ENCODE assay signal across 27 mouse cellular contexts in the genomic region with DNA sequence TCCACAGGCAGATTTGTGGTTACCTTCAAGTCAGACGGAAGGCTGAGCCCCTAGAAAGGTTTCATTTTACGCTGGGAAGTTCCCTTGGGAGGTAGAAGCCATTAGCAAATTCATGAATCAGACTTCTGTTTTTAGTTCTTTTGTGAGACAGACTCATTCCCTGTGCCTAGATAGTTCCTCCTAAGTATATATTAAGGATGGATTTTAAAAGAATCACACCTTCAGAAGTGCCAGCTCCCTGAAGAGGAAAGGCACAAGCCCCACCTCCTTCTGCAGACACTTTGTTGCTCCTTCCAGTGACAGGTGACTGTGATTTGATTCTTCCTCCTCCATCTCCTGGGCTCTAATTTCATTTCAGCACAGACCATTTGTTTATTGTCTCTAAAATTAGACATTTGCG. TPM values are rescaled to one million over a fixed set of nuclear protein-coding genes. Genes with fewer than 3 reads are reported as not detected.
DNase-seq lines count a peak whose midpoint lies in the region; ATAC-seq and TF ChIP-seq lines count a peak whose summit lies in the region.
"Had no signal": no experiment of that assay in that cellular context is flagged by ENCODE, and none has a peak within 500 bp of the region (broad histone marks: within the 10 kb centered on the region; RNA-seq: fewer than 3 reads in every experiment).

No protein-coding gene starts in this region.

- no peak overlapping the region for H3K27ac ChIP-seq in embryonic facial prominence, embryonic 11.5 days (replicated peaks; ENCODE audit: low read depth, low read length)
- H3K27ac ChIP-seq in embryonic facial prominence, embryonic 10.5 days (replicated peaks), result no peak overlapping the region
- H3K27ac ChIP-seq in limb, embryonic 14.5 days (replicated peaks; ENCODE audit: low read depth, low read length), result no peak overlapping the region
- no peak overlapping the region for H3K27ac ChIP-seq in limb, embryonic 10.5 days
- H3K27ac ChIP-seq: embryonic facial prominence, embryonic 13.5 days; forebrain, embryonic 12.5 days; heart, adult 2 months; heart, embryonic 10.5 days; heart, embryonic 13.5 days; hindbrain, embryonic 14.5 days; hindbrain, postnatal 0 days had no signal

- no peaks in the 10 kb centered on the region for H3K4me1 ChIP-seq in embryonic facial prominence, embryonic 11.5 days (ENCODE audit: control insufficient read depth, insufficient read depth, low read length)
- H3K4me1 ChIP-seq in embryonic facial prominence, embryonic 10.5 days, result peaks cover 32% of the 10 kb centered on the region
- peaks cover 6% of the 10 kb centered on the region; the same call in 1 of the 2 replicates for H3K4me1 ChIP-seq in limb, embryonic 14.5 days (ENCODE audit: control insufficient read depth, insufficient read depth, low read length)
- H3K4me1 ChIP-seq in limb, embryonic 10.5 days, result peaks cover 22% of the 10 kb centered on the region

- ATAC-seq in embryonic facial prominence, embryonic 11.5 days (replicated peaks; ENCODE audit: insufficient number of reproducible peaks, low FRiP score, low TSS enrichment, low read depth), result no peak
- ATAC-seq in limb, embryonic 14.5 days (ENCODE audit: low FRiP score, low read depth), result no peak
- ATAC-seq: forebrain, embryonic 16.5 days; hindbrain, postnatal 0 days; inflammation-experienced regulatory T-cells, adult 6 months; intestine, embryonic 16.5 days had no signal

- H3K4me3 ChIP-seq in embryonic facial prominence, embryonic 11.5 days (ENCODE audit: low read depth, low read length), result no peak overlapping the region
- no peak overlapping the region for H3K4me3 ChIP-seq in embryonic facial prominence, embryonic 10.5 days
- H3K4me3 ChIP-seq in limb, embryonic 14.5 days (replicated peaks; ENCODE audit: low read length), result no peak overlapping the region
- H3K4me3 ChIP-seq in limb, embryonic 10.5 days, result no peak overlapping the region
- H3K4me3 ChIP-seq: embryonic facial prominence, embryonic 13.5 days; erythroblast, embryonic 14.5 days; forebrain, embryonic 12.5 days; heart, adult 2 months; heart, embryonic 10.5 days; heart, embryonic 13.5 days had no signal

- DNase-seq in embryonic facial prominence, embryonic 11.5 days (ENCODE audit: low spot score), result peak; percentile 36
- DNase-seq in embryonic facial prominence, embryonic 10.5 days (ENCODE audit: low spot score), result no peak
- DNase-seq in limb, embryonic 14.5 days (ENCODE audit: low spot score), result no peak
- DNase-seq in limb, embryonic 10.5 days (ENCODE audit: low spot score), result no peak
- peak; percentile 18 for DNase-seq in mesoderm, embryonic 11.5 days (ENCODE audit: low read depth, low spot score)
- no peak for DNase-seq in urinary bladder, postnatal 25 days (ENCODE audit: low spot score)
- DNase-seq: adrenal gland, adult 2 months; adrenal gland, postnatal 14 days; B cell, adult 2 months; cerebellum, adult 18-20 months; cerebellum, adult 9-10 months; cerebellum, postnatal 14 days; gastrocnemius, postnatal 10 days; gastrocnemius, postnatal 36 days; heart, adult 2 months; heart, postnatal 14 days; heart, postnatal 4 days had no signal

- H3K9me3 ChIP-seq in embryonic facial prominence, embryonic 11.5 days (replicated peaks; ENCODE audit: control insufficient read depth, low read length), result no peaks in the 10 kb centered on the region
- H3K9me3 ChIP-seq in embryonic facial prominence, embryonic 10.5 days, result 0 out of 2 replicates have a peak, but pooled peaks cover 2% of the 10 kb centered on the region
- H3K9me3 ChIP-seq in limb, embryonic 14.5 days (ENCODE audit: control insufficient read depth, low read length), result no peaks in the 10 kb centered on the region
- H3K9me3 ChIP-seq in limb, embryonic 10.5 days (replicated peaks), result no peaks in the 10 kb centered on the region
- H3K9me3 ChIP-seq: embryonic facial prominence, embryonic 13.5 days; forebrain, embryonic 12.5 days; heart, embryonic 10.5 days; heart, embryonic 13.5 days had no signal

- no peak for TF ChIP-seq POLR2A in limb, embryonic 14.5 days (IDR thresholded peaks at IDR 0.05; ENCODE audit: borderline replicate concordance, extremely low read depth, insufficient read depth, insufficient read length)

- WGBS in embryonic facial prominence, embryonic 11.5 days, result 38% methylated on average over 3 of the region's 3 CpGs
- 47% methylated on average over 3 of the region's 3 CpGs for WGBS in embryonic facial prominence, embryonic 10.5 days
- WGBS in limb, embryonic 14.5 days, result 47% methylated on average over 3 of the region's 3 CpGs
- WGBS in limb, embryonic 10.5 days, result 65% methylated on average over 3 of the region's 3 CpGs

- peaks cover 2% of the 10 kb centered on the region; the same call in 1 of the 2 replicates for H3K27me3 ChIP-seq in embryonic facial prominence, embryonic 11.5 days (ENCODE audit: control insufficient read depth, insufficient read depth, low read length)
- peaks cover 48% of the 10 kb centered on the region for H3K27me3 ChIP-seq in embryonic facial prominence, embryonic 10.5 days (replicated peaks; ENCODE audit: low read depth, poor library complexity, severe bottlenecking)
- H3K27me3 ChIP-seq in limb, embryonic 14.5 days (ENCODE audit: control insufficient read depth, insufficient read depth, low read length), result no peaks in the 10 kb centered on the region
- peaks cover 41% of the 10 kb centered on the region for H3K27me3 ChIP-seq in limb, embryonic 10.5 days (ENCODE audit: low read depth, poor library complexity, severe bottlenecking)

- no peak overlapping the region for H3K9ac ChIP-seq in embryonic facial prominence, embryonic 11.5 days (replicated peaks; ENCODE audit: low read length)
- H3K9ac ChIP-seq in limb, embryonic 14.5 days (ENCODE audit: low read depth, low read length, severe bottlenecking), result peak overlapping the region; percentile 14; the same call in 1 of the 2 replicates
- H3K9ac ChIP-seq: embryonic facial prominence, embryonic 13.5 days; forebrain, embryonic 12.5 days; heart, embryonic 13.5 days; hindbrain, embryonic 14.5 days had no signal

- H3K4me2 ChIP-seq in embryonic facial prominence, embryonic 11.5 days (ENCODE audit: low read depth, low read length), result no peak overlapping the region
- H3K4me2 ChIP-seq in limb, embryonic 14.5 days (replicated peaks; ENCODE audit: low read depth, low read length, severe bottlenecking), result no peak overlapping the region
- H3K4me2 ChIP-seq: embryonic facial prominence, embryonic 13.5 days; forebrain, embryonic 12.5 days; heart, embryonic 13.5 days; hindbrain, embryonic 14.5 days had no signal

- no peaks in the 10 kb centered on the region for H3K36me3 ChIP-seq in embryonic facial prominence, embryonic 11.5 days (replicated peaks; ENCODE audit: control insufficient read depth, insufficient read depth, low read depth, low read length)
- peaks cover 8% of the 10 kb centered on the region; the same call in 1 of the 2 replicates for H3K36me3 ChIP-seq in embryonic facial prominence, embryonic 10.5 days (replicated peaks)
- H3K36me3 ChIP-seq in limb, embryonic 14.5 days (ENCODE audit: control insufficient read depth, insufficient read depth, low read length), result peaks cover 3% of the 10 kb centered on the region; the same call in 1 of the 2 replicates
- peaks cover 8% of the 10 kb centered on the region for H3K36me3 ChIP-seq in limb, embryonic 10.5 days
- H3K36me3 ChIP-seq: embryonic facial prominence, embryonic 13.5 days; forebrain, embryonic 12.5 days; heart, embryonic 10.5 days; heart, embryonic 13.5 days had no signal

RNA-seq across cellular contexts. Expression of a gene that starts 2.1 kb away (rescaled TPM):
- 6.5 and 6.6 TPM in 2 replicates for polyA plus RNA-seq in embryonic facial prominence, embryonic 11.5 days (2014; fragmentation: Nextera tagmentation; extraction: Ambion mirVana)
- 6.7 and 8.1 TPM in 2 replicates for polyA plus RNA-seq in embryonic facial prominence, embryonic 10.5 days (2016; fragmentation: Nextera tagmentation; extraction: Ambion mirVana)
- 8.6 and 9.1 TPM in 2 replicates for polyA plus RNA-seq in limb, embryonic 14.5 days (2012; rRNA removed)
- 8.5 and 8.9 TPM in 2 replicates for polyA plus RNA-seq in limb, embryonic 14.5 days (2014; fragmentation: Nextera tagmentation; extraction: Ambion mirVana)
- polyA plus RNA-seq in limb, embryonic 10.5 days (2016; fragmentation: Nextera tagmentation; extraction: Ambion mirVana), result 4.3 and 6.8 TPM in 2 replicates
- polyA plus RNA-seq: erythroblast, embryonic 14.5 days; inflammation-experienced regulatory T-cells, adult 6 months had no signal

Comparison
In these comparisons a context has a peak if more than half of its experiments do, and no peak if none do; other contexts are left out.
1. DNase-seq: peak in embryonic facial prominence, embryonic 11.5 days (single experiment) and mesoderm, embryonic 11.5 days (single experiment); none in embryonic facial prominence, embryonic 10.5 days (single experiment), limb, embryonic 14.5 days (single experiment), limb, embryonic 10.5 days (single experiment) and urinary bladder, postnatal 25 days (single experiment).